Mouse (Mus musculus) kidney, postnatal 25 days (tissue): ENCODE data around the gene Zfp385c.
A peak's percentile ranks its signal among the peaks of the same experiment; 100 is the strongest.

Experiments
- DNase-seq, 2 experiments: peaks; one replicate each; pipeline ENCODE4 v3.0.0; 2021; ENCODE audit warnings: mixed read lengths in 2 of 2

Gene Zfp385c

DNA sequence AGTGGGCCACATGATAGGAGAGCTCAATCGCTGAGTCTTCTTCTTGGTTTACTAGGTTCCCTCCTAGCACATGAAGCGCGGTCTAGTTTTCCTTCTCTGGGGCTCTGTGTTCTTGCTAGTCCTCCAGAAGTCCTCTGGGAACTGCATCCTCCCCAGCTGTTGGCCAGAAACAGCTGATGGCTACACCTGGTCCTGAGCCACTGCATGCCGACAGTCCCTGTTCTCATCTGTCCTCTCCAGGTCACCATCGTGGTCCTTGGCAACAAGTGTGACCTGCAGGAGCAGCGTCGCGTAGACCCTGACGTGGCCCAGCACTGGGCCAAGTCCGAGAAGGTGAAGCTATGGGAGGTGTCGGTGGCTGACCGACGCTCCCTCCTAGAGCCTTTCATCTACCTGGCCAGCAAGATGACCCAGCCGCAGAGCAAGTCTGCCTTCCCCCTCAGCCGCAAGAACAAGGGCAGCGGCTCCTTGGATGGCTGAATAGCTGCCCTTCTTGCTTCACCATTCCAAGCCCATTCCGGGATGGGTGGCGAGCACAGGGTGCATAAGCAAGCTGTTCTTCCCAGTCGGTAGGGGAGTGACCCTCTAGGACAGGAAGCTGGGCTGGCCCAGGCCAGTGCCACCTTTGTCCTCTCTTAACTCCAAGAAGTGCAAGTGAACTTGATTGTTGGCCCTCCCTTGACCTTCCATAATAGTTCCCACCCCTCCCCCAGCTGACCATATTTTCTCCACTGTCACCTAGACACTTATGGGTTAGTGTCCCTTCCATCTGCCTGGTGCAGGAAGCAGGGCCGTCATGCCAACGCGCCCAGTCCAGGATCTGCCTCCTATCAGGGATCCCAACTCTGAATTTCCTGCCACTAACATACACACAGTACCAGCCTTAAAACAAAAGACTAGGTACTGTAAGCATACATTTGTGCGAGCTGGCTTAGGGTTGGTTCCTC, 66.2 kb downstream of the Zfp385c start:
- DNase-seq, result peak in 1 of 2 experiments; percentile 34

DNA sequence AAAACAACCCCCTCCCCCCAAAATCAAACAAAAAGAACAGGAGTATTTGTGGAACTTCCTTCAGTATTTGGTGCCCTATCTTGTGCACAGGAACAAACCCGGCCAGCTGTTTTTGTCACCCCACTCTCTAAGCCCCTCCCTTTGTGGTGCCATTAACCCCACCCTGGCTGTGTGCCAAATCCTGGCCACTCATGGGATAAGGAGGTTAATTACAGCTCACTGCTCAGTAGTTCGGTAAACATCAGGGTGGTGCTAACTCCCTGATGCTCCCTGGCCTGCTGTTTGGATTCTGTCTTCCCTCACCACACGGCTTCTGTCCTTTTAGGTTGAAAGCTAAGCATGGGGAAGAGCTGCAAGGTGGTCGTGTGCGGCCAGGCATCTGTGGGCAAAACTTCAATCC, 68.4 kb downstream of the Zfp385c start:
- peak; percentile 72 to 81 for DNase-seq

DNA sequence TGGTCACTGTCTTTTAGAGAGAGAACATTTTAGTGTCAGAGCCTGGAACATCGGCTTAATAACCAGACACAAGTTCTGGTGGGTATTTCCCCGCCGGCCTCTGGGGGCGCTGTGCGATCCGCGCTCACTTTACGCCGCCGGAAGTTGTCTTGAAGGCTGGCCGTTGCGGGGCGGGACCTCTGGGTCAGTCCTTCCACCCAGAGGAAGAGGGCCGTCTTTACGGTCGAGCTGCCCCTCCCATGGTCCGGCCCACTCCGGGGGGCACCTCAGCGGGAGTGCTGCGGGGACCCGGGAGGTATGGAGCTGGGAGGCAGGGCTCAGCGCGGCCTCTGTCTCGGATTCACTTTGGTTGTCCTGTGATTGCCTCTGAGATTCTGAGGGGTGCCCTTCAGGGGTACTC, 69.5 kb downstream of the Zfp385c start:
- DNase-seq, result peak; percentile 96 to 98

DNA sequence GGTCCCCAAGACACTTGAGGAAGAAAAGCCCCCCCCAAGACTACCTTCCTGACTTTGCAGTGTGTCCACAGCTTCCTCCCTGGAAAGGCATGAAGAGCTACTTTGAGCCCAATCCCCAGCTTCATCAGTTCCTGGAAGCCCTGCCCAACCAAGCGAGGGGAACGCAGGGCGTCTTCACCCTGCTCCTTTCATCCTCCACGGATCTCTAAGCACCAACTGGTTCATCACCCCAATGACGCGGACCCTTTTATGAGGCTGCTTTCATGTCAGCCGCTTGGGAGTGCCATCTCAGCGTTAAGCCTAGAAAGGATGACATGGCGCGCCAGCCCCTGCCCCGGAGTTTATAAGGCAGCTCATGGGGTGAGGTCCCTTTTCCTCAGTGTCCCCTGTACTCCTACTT, 72.3 kb downstream of the Zfp385c start, which contains the start of gene Dnajc7:
Gene Dnajc7 (minus strand): TSS at position 187 of the 400 bp plus-strand sequence.
- no peak for DNase-seq

DNA sequence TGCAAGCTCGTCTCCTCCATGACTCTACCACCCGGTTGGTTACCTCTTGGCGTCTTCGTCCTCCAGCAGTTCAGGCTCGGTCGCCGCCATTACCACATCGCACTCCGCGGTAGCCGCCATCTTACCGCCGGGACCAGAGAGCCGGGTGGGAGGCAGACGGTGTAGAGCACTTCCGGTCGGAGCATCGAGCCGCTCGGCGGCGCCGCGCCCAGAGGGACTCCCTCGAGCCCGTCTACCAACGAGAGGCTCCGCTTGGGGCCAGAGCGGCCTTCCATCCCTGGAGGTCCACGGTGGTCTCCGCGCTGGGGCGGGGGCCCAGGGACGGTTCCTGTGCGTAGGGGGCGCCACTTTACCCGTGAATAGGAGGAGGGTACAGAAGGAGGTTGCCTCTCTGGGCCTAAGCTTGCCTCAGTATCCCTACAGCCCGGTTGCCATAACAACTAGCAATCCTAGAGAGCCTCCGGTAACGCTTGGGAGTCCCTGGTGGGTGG, 72.7 kb downstream of the Zfp385c start:
- peak; percentile 94 to 98 for DNase-seq

DNA sequence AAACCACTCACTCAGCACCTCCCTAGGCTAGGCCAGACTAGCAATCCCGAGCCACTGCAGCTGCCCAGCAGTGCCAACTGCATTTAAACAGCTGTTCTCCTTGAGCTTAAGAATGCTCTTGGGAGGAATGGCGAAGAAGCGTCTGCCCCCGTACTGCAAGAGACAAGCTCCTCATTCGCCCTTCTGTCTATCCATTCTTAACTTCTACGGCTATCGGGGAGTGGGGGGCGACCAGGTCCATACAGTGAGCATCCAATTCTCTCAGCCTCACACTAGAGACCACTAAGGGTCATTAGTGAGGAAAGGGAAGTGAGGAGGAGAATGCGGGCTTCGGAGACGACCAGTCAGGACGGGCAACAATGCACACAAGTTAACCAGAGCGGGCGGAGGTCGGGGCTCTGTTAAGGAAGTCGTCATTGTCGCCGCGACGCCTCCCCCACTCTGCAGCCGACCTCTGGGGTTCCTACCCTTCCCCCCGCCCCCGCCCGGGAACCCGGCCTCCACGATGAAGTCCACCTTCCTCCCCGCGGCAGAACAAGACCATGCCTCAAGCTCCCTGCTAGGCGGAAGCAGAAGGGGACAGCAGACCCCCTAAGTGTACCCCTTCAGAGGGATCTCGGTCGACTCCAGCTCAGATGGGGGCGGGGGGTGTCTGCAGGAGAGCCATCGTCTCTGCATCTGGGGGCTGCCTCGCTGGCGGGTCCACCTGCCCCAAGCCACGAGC, 73.3 kb downstream of the Zfp385c start, which contains the start of gene Nkiras2:
Gene Nkiras2 (plus strand): TSS at position 484 of the 724 bp plus-strand sequence.
- DNase-seq, result peak; percentile 74 to 85

DNA sequence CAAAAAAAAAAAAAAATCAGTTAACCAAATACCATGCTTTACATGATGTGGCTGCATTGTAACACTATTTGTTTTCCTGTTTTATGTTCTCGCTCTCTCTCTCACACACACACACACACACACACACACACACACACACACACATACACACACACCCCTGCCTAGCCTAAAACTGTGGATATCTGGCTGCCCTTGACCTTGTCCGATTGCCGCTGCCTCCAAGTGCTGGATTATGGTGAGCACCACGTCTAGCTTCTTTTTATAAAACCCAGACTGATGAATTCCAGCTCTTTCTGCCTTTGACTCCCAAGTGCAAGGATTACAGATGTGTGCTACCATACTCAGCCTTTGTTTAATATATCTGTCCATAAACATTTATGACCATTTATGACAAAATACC, 74.8 kb downstream of the Zfp385c start:
- peak in 1 of 2 experiments; percentile 28 for DNase-seq

DNA sequence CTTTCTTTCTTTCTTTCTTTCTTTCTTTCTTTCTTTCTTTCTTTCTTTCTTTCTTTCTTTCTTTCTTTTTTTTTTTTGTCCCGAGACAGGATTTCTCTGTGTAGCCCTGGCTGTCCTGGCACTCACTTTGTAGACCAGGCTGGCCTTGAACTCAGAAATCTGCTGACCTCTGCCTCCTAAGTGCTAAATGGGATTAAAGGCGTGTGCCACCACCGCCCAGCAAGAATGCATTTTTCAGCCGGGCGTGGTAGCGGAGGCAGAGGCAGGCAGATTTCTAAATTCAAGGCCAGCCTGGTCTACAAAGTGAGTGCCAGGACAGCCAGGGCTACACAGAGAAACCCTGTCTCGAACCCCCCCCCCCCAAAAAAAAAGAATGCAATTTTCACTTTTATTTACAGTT, 75.4 kb downstream of the Zfp385c start:
- DNase-seq, result peak in 1 of 2 experiments; percentile 21

DNA sequence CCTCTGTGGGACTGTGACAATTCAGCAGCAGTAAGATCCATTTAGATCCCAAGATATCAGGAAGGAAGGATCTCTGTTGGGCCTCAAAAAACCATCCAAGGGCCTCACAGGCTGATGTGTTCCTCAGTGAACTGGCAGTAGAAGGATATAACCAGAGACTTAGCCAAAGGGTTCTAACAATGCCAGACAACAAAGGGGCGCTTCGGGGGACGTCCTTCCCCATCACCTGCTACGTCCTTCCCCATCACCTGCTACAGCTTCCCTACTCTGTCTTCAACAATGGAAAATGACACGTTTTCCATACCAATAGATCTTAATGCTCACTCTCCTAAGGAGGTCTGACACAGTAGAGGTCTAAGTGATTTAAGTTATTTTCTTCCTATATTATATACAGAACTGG, 75.9 kb downstream of the Zfp385c start:
- DNase-seq, result no peak

DNA sequence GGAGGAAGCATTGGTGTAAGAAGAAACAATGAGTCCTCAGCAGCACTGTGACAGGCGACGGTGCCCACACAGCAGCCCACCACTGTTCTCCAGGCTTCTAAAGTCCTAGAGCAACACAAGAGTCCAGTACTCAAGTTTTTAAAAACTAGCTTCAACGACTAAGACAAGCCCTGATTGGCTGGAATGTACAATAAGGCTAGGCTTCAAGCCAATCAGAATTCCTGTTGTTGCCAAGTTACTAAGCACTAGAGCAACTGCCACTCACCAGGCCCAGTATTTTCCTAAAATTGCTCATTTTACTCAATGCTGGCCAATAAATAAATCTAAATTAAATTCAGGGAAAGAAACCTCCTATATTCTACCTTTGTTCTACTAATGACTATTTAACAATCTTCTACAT, 79.0 kb downstream of the Zfp385c start:
- DNase-seq, result peak in 1 of 2 experiments; percentile 29

DNA sequence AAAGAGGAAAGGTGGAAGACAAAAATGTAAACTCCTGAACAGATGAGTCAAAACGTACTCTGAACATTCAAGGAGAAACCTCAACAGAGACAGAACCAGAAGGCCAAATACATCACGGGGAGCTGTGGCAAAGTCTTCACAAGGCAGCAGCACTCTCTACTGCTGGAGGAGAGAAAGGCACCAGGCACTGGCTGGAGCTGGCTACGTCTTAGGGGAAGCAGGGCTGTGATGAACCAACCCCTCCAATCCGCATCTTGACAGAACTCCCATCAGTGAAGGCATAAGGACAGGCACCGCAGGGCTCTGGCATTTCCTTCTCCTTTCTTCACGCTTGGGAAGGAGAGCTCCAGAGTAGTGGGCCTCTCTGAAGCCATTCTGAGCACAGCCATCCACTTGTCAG, 80.6 kb downstream of the Zfp385c start:
- no peak for DNase-seq

DNA sequence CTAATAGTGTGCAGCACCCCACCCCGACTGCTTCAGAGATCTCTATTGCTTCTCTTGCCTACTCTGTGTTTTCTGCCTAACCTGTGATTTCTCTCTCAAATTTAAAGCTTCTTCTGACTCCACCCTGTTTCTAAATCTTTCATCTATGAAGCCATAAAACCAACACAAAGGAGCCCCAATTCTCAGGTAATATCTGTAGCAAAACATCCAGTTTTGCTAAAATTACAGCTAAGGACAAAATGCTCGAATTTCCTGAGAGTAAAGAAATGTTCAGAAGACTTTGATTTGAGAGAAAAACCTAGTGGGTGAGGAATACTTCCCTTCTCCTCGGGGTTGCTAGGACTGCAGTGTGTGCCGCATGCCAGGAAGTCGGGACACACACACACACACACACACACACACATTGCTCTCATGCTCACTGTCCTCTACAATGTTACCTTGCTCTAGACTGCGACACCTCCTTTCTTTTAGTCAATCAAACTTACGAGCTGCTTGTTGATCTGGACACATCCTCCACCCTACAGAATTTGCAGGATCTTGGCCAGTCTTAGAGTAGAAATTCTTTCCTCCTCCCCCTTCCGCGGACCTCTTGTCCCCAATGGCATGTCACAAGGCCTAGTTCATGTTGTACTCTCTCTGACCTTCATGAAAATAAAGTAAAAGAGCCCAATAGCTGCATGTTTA, 82.1 kb downstream of the Zfp385c start:
- peak; percentile 38 to 64 for DNase-seq

DNA sequence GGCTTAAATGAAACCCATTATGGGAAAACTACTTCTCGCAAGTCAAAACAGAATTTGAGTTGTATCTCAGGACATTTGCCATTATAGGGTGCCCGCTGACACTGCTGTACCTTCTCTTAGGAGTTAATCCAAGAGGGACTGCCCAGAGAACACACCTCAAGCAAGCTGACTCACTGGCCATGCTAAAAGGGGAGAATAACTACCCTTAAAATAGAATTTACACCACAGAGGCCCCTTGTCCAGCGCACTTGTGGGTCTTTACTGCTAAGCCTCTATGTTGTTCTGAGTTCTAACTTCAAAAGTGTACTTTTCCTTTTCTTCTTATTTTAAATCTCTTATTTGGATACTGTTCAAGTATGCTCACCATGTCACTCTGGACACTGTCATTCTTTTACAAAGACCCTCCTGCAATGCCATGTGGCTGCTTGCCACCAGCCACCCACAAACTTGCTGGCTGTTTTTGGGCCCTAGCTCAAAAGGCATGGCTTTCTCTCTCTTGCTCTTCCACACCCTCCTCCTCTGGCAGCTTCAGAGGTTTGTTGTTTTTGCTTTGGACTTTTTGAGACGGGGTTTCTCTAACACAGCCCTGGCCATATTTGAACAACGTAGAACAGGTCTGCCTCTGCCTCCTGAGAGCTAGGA, 82.8 kb downstream of the Zfp385c start:
- DNase-seq, result no peak

DNA sequence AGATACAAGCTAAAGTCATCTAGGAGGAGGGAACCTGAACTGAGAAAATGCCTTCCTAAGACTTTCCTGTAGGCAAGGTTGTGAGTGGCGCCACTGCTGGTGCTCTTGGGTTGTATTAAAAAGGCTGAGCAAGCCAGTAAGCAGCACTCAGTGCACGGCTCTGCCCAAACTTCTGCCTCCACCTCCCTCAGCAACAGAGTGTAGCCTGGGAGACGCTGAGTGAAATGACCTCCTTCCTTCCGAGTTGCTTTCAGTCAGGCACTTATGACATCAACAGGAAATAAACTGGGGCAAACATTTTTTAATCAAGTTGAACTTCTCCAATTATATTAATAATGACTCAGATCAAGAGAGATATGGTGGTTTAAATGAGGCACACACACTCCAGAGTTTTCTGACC, 83.5 kb downstream of the Zfp385c start:
- DNase-seq, result peak in 1 of 2 experiments; percentile 27

DNA sequence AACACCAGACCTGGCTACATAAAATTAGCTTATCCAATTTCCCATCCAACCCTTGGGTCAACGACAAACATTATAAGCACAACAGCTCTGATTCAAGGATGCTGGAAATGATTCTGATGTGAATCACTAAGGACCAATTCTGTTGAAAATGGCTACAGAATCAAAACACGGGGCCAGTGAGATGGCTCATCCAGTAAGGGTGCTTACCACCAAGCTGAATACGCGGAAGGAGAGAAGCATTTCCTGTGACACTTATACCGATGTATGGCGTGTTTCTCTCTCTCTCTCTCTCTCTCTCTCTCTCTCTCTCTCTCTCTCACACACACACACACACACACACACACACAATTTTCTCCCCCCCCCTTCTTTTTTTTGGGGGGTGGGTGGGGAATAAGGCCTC, 85.1 kb downstream of the Zfp385c start:
- DNase-seq, result no peak

DNA sequence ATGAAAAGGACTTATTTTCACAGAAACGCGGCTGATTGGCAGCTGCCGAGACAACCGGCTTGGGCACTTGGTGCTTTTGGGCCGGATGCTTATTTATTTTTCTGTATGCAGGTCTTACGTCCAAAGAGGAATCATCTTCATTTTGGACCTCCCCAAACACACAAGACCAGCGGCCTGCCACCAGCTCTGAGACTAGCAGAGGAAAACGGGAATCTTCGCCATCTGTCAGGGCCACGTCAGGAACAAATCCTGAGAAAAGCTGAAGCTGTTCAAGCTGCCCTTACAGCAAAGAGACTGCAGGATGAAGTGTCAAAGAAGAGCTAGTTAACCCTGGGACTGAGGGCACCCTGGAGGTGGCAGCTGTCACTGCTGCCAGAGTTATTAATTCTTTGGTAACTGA, 86.8 kb downstream of the Zfp385c start:
- DNase-seq, result no peak

DNA sequence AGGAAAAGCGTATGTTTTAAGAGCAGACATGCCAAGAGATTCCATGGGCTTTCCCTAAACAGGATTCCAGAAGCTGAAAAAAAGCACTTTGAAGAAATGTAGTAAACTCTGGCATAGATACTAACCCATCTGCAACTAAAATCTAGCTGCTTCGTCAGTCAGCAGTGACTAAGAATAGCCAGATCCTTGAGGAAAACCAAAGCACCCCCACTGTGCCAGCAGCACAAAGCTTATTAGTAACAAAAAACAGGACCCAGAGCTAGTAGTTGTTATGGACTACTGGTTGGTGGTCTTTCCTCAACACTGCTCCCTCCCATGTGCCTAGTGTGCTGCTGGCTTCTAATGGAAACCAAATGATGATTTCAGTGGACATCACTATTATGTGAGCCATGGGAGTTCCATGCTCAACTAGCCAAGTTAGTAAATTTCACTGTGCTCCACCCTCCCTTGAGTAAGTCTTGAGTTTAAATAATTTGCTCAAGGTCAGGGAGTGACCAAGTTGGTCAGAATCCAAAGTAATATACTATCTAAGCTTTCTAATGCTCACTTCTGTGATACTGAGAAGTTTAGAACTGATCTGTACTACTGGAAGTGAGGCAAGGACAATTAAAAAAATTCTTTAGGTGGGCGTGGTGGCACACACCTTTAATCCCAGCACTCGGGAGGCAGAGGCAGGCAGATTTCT, 87.8 kb downstream of the Zfp385c start:
- DNase-seq, result no peak

DNA sequence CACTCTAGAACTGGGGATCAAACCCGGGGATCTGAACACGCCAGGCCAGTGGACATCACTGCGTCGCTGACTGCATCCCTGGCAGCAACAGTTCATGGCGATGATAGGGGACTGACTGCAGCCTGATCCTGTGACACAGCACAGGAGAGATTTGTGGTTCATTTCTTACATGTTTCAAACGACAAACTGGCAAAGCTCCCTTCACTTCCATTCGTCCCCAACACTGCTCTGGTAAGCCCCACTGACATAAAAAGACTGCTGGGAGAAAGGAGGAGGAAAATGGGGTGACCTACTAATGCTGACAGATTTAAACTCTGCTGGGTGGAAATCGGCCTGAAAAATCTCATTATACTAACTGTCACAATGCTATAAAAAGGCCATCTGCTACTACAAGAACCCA, 88.4 kb downstream of the Zfp385c start:
- DNase-seq, result no peak

DNA sequence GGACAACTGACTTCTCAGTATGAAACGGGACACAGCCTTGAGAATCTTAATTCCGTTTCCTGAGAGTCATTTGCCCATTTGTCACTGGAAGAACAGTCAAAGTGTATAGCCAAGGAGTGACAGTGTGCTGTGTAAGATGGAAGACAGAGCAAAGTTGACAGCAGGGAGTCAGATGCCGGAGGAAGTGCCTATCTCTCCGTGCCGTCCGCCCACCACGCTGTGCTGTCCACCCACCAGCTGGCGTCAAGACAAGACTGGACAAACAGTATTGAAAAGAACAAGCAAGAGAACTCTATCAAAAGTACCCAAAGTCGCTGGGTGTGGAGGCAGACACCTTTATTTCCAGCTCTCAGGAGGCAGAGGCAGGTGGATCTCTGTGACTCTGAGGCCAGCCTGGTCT, 89.1 kb downstream of the Zfp385c start:
- DNase-seq, result no peak

DNA sequence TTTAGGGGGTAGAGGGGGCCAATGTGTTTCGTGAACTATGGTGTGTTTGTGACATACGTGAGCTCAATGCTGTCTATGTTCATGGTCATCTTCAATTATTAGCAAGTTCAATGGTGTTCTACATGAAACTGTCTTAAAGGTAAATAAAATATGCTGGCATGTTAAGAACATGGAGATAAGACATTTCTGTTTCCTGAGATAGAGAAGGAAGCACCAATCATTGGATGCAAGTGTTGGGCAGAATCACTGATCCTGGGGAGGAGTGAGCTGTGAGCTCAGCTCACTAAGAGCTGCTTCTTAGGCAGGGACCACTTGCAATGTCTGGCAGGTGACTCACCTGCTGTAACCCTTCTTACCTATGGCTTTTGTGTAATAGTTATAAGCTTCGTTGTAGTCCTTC, 90.9 kb downstream of the Zfp385c start:
- no peak for DNase-seq

DNA sequence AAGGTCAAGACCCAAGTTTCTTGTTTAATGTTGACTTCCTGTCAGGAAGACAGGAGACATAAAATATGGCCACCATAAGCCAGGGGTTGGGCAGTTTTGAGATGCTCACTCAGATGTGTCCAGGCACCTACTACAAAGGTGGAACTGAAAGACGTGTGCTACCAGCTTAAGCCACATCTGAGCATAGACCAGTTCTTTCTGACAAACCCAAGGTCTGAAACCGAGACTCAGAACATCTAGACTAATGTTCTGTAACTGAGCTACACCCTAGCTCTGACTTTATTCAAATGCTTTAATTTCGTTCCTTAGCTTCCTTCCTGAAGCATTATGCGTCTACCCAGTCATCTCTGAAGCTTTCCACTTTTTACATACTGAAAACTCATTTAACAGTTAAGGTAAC, 94.2 kb downstream of the Zfp385c start:
- no peak for DNase-seq

DNA sequence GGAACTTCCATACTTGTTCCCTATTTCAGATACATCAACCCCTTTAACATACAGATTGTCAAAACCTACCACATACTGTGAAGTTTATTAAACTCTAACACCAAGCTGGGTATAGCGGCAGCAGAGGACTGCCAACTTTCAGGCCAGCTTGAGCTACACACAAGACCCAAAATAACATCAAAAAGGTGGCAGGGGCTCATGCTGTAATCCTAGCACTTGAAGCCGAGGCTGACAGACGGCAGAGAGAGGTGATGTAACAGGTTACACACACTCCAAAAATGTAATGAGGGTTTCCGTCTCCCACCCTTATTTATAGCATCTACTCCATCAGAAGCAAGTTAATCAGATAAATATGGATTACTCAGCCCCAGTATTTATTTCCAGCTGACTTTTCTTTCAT, 96.7 kb downstream of the Zfp385c start:
- DNase-seq, result no peak
